Mouse (Mus musculus) liver, embryonic 14.5 days (tissue): ENCODE measurements around the gene Pdp2. TPM values are rescaled to one million over a fixed set of nuclear protein-coding genes. Genes with fewer than 3 reads are reported as not detected.

Experiments used
- ATAC-seq: fragments of 200-750 bp; cut with Nextera tagmentation; 2 replicates; pipeline ENCODE4 v1.8.0; 2017; ENCODE audit warnings: moderate number of reproducible peaks, mild to moderate bottlenecking, moderate library complexity; ENCODE audit not compliant: insufficient read depth
- DNase-seq, 3 experiments: peaks; one replicate each; pipeline ENCODE4 v3.0.0-alpha.2; 2012 to 2013; ENCODE audit warnings: low read depth in 3 of 3, low spot score in 3 of 3
- H3K27ac ChIP-seq: fragments of 300-500 bp; sonication (generic); 2 replicates; pipeline ENCODE4 v1.5.1; 2014; ENCODE audit warnings: moderate library complexity, mild to moderate bottlenecking, control low read depth, inconsistent platforms
- H3K27me3 ChIP-seq: fragments of 300-500 bp; sonication (generic); 2 replicates; pipeline ENCODE4 v1.6.1; 2014; ENCODE audit warnings: mild to moderate bottlenecking, low read length, moderate library complexity; ENCODE audit not compliant: control insufficient read depth, insufficient read depth
- H3K36me3 ChIP-seq: fragments of 300-500 bp; sonication (generic); replicated peaks from 2 replicates; pipeline ENCODE4 v1.6.1; 2014; ENCODE audit warnings: low read depth; ENCODE audit not compliant: control insufficient read depth, insufficient read depth
- H3K4me1 ChIP-seq, 2 experiments: fragments of 200-500 bp in 1 of 2; fragments of 300-500 bp in 1 of 2; sonication (generic) in 1 of 2; replicated peaks; 2 replicates each; pipeline ENCODE4 v1.6.1; 2012 to 2014; ENCODE audit warnings: antibody characterized with exemption in 1 of 2, inconsistent platforms in 1 of 2, low read length in 1 of 2; ENCODE audit not compliant: control insufficient read depth in 2 of 2, insufficient read depth in 2 of 2
- H3K4me2 ChIP-seq: fragments of 300-500 bp; sonication (generic); 2 replicates; pipeline ENCODE4 v1.6.1; 2014; ENCODE audit warnings: low read depth, mild to moderate bottlenecking, control low read depth, moderate library complexity
- H3K4me3 ChIP-seq, 2 experiments: fragments of 200-500 bp in 1 of 2; fragments of 300-500 bp in 1 of 2; sonication (generic) in 1 of 2; 2 replicates each; pipeline ENCODE4 v1.5.1; 2012 to 2014; ENCODE audit warnings: low read depth in 2 of 2, low read length in 2 of 2, mild to moderate bottlenecking in 2 of 2, control low read depth in 1 of 2, inconsistent platforms in 1 of 2, moderate library complexity in 1 of 2; ENCODE audit not compliant: insufficient read depth in 1 of 2
- H3K9ac ChIP-seq: fragments of 300-500 bp; sonication (generic); replicated peaks from 2 replicates; pipeline ENCODE4 v1.6.1; 2014; ENCODE audit warnings: mild to moderate bottlenecking, control low read depth, moderate library complexity
- H3K9me3 ChIP-seq: fragments of 300-500 bp; sonication (generic); 2 replicates; pipeline ENCODE4 v1.6.1; 2016; ENCODE audit warnings: low read length, mixed read lengths; ENCODE audit not compliant: control insufficient read depth
- CTCF ChIP-seq: IDR thresholded peaks from 2 replicates; pipeline ENCODE4 v1.5.1; 2016; ENCODE audit warnings: antibody characterized with exemption, low read depth, control low read depth
- EP300 ChIP-seq: IDR thresholded peaks from 2 replicates; pipeline ENCODE4 v1.6.1; 2016; ENCODE audit warnings: antibody characterized with exemption, low read depth
- WGBS: fragments of 180-500 bp; shearing (Covaris S2); extraction: QIAGEN DNeasy Blood & Tissue Kit; methylation state at CpG from one replicate; pipeline ENCODE4 v1.1.7; 2014; ENCODE audit not compliant: insufficient replicate concordance; 5-methylcytosine and 5-hydroxymethylcytosine counted together
- polyA plus RNA-seq, 2 experiments: library from polyadenylated mRNA; depleted of rRNA in 1 of 2; stranded (reverse) in 1 of 2; unstranded in 1 of 2; fragments of >200 nt; fragmentation: Nextera tagmentation in 1 of 2; extraction: Ambion mirVana in 1 of 2; gene quantifications; 2 replicates each; pipeline versions ENCODE4 v1.2.1 to v1.2.3; 2012 to 2014

Gene Pdp2
- polyA plus RNA-seq, 2 experiments: 1.5 to 2.4 TPM

DNA sequence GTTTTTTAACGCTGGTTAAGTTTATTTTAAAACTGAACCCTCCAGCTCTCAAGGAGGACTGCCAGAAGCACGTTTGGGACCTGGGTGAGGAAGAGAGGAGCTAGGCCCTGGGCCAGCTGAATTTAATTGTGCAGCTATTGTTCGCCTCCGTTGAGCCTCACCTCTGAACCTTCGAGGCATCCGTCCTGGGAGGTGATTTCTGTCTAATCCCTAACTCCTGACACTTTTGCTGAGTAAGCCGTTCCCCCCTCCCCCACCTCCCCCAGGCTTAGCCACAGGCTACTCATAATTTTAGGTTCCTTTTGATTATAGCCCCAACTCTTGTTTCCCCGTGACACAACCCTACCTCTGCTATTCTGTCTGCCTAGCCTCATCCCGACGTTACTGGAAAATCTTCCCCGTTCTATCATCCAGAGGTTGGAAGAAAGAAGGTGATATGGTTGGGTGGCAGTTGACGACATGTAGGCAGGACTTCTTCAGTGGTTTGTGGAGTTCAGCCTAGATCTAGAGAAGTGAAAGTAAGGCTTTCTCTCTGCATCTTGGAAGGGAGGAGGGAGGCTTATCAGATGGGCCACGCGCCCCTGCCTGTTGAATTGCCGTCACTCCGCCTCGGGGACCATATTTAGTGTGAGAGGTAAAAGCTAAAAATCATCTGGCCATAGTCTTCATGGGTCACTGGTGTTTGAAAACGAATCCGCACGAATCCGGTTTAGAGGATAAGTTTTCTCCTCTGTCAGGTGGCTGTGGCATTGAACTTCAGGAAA is 4.7 kb downstream of the Pdp2 start:
- 61% methylated on average over 21 of the region's 21 CpGs for WGBS
- no peak overlapping the region for H3K9ac ChIP-seq
- no peaks in the 10 kb centered on the region for H3K27me3 ChIP-seq
- H3K9me3 ChIP-seq: no peaks in the 10 kb centered on the region
- DNase-seq: no peak
- peaks cover 2% of the 10 kb centered on the region; the same call in 1 of the 2 replicates for H3K36me3 ChIP-seq
- TF ChIP-seq CTCF (no peak), EP300 (no peak)
- H3K27ac ChIP-seq: no peak overlapping the region
- H3K4me2 ChIP-seq: no peak overlapping the region
- H3K4me3 ChIP-seq: no peak overlapping the region
- H3K4me1 ChIP-seq: peaks cover 5 to 10% of the 10 kb centered on the region in 2 experiments
- no peak for ATAC-seq

DNA sequence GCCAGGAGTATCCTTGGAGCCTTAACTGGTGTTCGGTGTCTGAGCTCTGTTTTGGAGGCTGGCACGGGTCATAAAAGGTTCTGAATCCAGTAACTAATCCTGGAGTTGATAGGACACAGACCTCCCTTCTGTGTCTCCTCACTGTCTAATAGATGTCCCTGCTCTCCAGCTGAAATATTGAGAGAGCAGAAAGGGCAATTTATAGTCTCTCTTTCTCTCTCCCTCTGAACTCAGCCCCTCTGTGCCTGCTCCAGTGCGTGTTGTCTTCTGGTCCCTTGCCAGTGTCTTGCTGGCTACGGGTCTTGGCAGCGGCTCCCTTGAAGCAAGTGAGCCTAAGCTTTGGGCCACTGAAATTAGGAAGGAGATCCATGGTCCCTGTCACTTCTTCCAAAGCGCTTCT is 6.4 kb downstream of the Pdp2 start:
- H3K9ac ChIP-seq: no peak overlapping the region
- no peak overlapping the region for H3K27ac ChIP-seq
- no peaks in the 10 kb centered on the region for H3K9me3 ChIP-seq
- peaks cover 3% of the 10 kb centered on the region for H3K27me3 ChIP-seq
- TF ChIP-seq EP300 (no peak), CTCF (no peak)
- DNase-seq: no peak
- no peak overlapping the region for H3K4me3 ChIP-seq
- H3K4me2 ChIP-seq: no peak overlapping the region
- WGBS: 79% methylated on average over 6 of the region's 6 CpGs
- no peak for ATAC-seq
- peaks cover 2% of the 10 kb centered on the region; the same call in 1 of the 2 replicates for H3K36me3 ChIP-seq
- peaks cover 0 to 11% of the 10 kb centered on the region in 2 experiments; a peak in 3 of 4 replicates for H3K4me1 ChIP-seq

DNA sequence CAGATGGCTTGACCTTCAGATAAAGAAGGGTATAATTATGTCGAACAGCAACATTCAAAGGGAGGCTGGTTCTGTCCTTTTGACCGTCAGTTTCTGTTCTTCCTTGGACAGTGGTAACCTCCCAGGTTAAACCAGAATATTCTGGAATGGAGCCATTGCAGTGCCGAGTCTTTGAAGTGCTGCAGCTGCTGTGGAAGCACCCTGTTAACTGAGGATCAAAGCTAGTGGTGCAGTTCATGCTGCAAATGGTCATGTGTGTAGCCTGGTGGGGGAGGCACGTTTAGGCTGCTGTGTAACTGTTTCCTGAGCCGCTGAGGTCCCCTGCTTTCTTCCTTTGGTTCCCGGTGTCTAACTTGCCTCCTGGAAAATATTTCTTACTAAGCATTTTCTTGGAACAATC is 7.2 kb downstream of the Pdp2 start:
- H3K9ac ChIP-seq: no peak overlapping the region
- no peak overlapping the region for H3K27ac ChIP-seq
- DNase-seq (no peak), ATAC-seq (no peak)
- peaks cover 3% of the 10 kb centered on the region for H3K27me3 ChIP-seq
- no peak for TF ChIP-seq EP300
- TF ChIP-seq CTCF: no peak
- H3K4me1 ChIP-seq: peaks cover 0 to 11% of the 10 kb centered on the region in 2 experiments; a peak in 3 of 4 replicates
- no peak overlapping the region for H3K4me2 ChIP-seq
- peaks cover 2% of the 10 kb centered on the region; the same call in 1 of the 2 replicates for H3K36me3 ChIP-seq
- no peaks in the 10 kb centered on the region for H3K9me3 ChIP-seq
- 61% methylated on average over 6 of the region's 6 CpGs for WGBS
- H3K4me3 ChIP-seq: no peak overlapping the region

DNA sequence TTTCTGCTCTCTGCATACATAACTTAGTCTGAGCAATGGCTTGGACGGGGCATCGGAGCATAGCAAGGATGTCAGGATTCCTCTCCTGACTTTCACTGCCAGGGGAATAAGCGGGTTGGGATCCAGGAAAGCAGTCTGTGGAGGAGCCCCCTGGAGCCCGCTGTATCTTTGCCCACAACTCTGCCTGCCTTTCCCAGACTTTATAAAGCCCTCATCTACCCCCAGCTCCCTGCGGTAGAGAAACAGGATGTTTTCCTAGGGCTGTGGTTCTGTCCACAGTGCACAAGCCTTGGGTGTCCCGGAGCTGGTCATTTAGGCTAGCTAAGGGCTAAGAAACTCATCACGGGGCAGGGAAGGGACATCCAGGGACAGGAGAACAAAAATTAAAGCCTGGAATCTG is 10.1 kb downstream of the Pdp2 start:
- WGBS: 27% methylated on average over 7 of the region's 7 CpGs
- no peaks in the 10 kb centered on the region for H3K36me3 ChIP-seq
- no peak for ATAC-seq
- no peak overlapping the region for H3K4me3 ChIP-seq
- peak overlapping the region; percentile 42 for H3K4me2 ChIP-seq
- H3K4me1 ChIP-seq: peaks cover 0 to 7% of the 10 kb centered on the region in 2 experiments; a peak in 3 of 4 replicates
- no peak overlapping the region for H3K9ac ChIP-seq
- no peaks in the 10 kb centered on the region for H3K9me3 ChIP-seq
- DNase-seq: no peak
- no peak overlapping the region for H3K27ac ChIP-seq
- H3K27me3 ChIP-seq: peaks cover 3% of the 10 kb centered on the region
- no peak for TF ChIP-seq EP300

DNA sequence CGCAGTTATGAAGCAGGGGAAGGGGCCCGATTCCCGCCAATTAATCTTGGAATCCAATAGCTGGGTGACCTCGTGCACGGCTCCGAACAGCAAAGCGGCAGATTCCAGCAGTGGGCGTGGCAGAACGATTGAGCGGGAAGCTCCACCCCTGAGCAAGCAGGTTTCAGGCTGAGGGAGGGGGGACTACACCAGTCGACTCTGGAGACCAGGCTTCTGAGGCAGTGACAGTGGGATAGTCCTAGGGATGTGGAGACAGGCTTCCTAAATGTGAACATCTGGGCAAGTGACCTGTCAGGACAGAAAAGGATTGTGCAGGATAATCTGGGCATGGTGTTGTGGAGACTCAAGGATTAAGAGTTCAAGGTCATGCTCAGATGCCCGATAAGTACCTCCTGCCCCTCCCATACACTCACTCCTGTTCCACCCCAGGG is 10.7 kb downstream of the Pdp2 start:
- H3K27ac ChIP-seq: no peak overlapping the region
- no peak overlapping the region for H3K4me3 ChIP-seq
- H3K36me3 ChIP-seq: no peaks in the 10 kb centered on the region
- no peak overlapping the region for H3K9ac ChIP-seq
- DNase-seq (no peak), ATAC-seq (peak; percentile 29)
- under 1% methylated on average over 12 of the region's 12 CpGs for WGBS
- no peaks in the 10 kb centered on the region for H3K9me3 ChIP-seq
- H3K27me3 ChIP-seq: peaks cover 3% of the 10 kb centered on the region
- TF ChIP-seq EP300: no peak
- TF ChIP-seq CTCF: no peak
- H3K4me2 ChIP-seq: peak overlapping the region; percentile 42
- H3K4me1 ChIP-seq: peaks cover 0 to 6% of the 10 kb centered on the region in 2 experiments; a peak in 3 of 4 replicates
